Mouse (Mus musculus) liver, embryonic 14.5 days (tissue): ENCODE measurements around the gene Hsd17b14.
"Not testable (repeated sequence)": the region's sequence is repeated elsewhere in the genome, so short reads cannot be mapped to it uniquely, and the experiment has no call there.

Experiments
- CTCF ChIP-seq: IDR thresholded peaks from 2 replicates; pipeline ENCODE4 v1.5.1; 2016; ENCODE audit warnings: antibody characterized with exemption, low read depth, control low read depth
- EP300 ChIP-seq: IDR thresholded peaks from 2 replicates; pipeline ENCODE4 v1.6.1; 2016; ENCODE audit warnings: antibody characterized with exemption, low read depth

- TF ChIP-seq CTCF, EP300: not testable (repeated sequence)
These were observed 27.5 kb upstream of the Hsd17b14 start for GRCm38 (mm10) chr7:45527169-45527568.
